Mouse (Mus musculus) CH12.LX (cell line): ENCODE data around the gene Defa35. TPM values are rescaled to one million over a fixed set of nuclear protein-coding genes. Genes with fewer than 3 reads are reported as not detected.
"Not testable (repeated sequence)": the region's sequence is repeated elsewhere in the genome, so short reads cannot be mapped to it uniquely, and the experiment has no call there.

ENCODE experiments used
- DNase-seq: peaks from one replicate; pipeline ENCODE4 v3.0.0-alpha.2; 2013; ENCODE audit errors: extremely low read depth
- H3K27ac ChIP-seq: 2 replicates; pipeline ENCODE4 v1.5.1; 2012; ENCODE audit warnings: low read depth, mild to moderate bottlenecking, control low read depth, moderate library complexity; ENCODE audit not compliant: insufficient read depth
- H3K27me3 ChIP-seq: replicated peaks from 2 replicates; pipeline ENCODE3; 2012; ENCODE audit warnings: inconsistent platforms
- H3K36me3 ChIP-seq, 2 experiments: replicated peaks in 1 of 2; 2 replicates each; pipeline versions ENCODE3 to v1.6.1; 2012; ENCODE audit warnings: inconsistent platforms in 1 of 2, low read length in 1 of 2, mild to moderate bottlenecking in 1 of 2, mixed read lengths in 1 of 2, moderate library complexity in 1 of 2; ENCODE audit not compliant: control insufficient read depth in 1 of 2, insufficient read depth in 1 of 2
- H3K4me1 ChIP-seq, 2 experiments: 2 replicates each; pipeline ENCODE4 v1.6.1; 2012; ENCODE audit warnings: inconsistent platforms in 1 of 2, moderate library complexity in 1 of 2; ENCODE audit not compliant: insufficient read depth in 2 of 2, control insufficient read depth in 1 of 2
- H3K4me2 ChIP-seq: 2 replicates; pipeline ENCODE4 v1.6.1; 2012; ENCODE audit warnings: low read depth, mild to moderate bottlenecking, control low read depth; ENCODE audit not compliant: poor library complexity, insufficient read depth, severe bottlenecking
- H3K4me3 ChIP-seq, 3 experiments: fragments of 150-350 bp in 1 of 3; sonication (generic) in 1 of 3; replicated peaks in 1 of 3; 2 replicates each; pipeline versions ENCODE3 to v1.5.1; 2011 to 2012; ENCODE audit warnings: low read depth in 2 of 3, low read length in 2 of 3, mild to moderate bottlenecking in 2 of 3, moderate library complexity in 2 of 3, control low read depth in 1 of 3, improper control_type of control experiment in 1 of 3, inconsistent platforms in 1 of 3, mixed read lengths in 1 of 3; ENCODE audit not compliant: poor library complexity in 1 of 3
- H3K79me2 ChIP-seq: replicated peaks from 2 replicates; pipeline ENCODE4 v1.6.1; 2012; ENCODE audit warnings: mild to moderate bottlenecking, moderate library complexity; ENCODE audit not compliant: control insufficient read depth, poor library complexity, insufficient read depth, severe bottlenecking; ENCODE audit errors: extremely low read depth
- H3K9ac ChIP-seq: 2 replicates; pipeline ENCODE4 v1.6.1; 2012; ENCODE audit warnings: low read depth, mild to moderate bottlenecking, control low read depth, moderate library complexity; ENCODE audit not compliant: insufficient read depth
- H3K9me3 ChIP-seq: replicated peaks from 2 replicates; pipeline ENCODE3; 2012; ENCODE audit warnings: low read length, inconsistent platforms, mixed read lengths
- dilution Hi-C: fragments of 300-500 bp; cut with MboI; formaldehyde crosslinking; loops from 2 replicates; pipeline ENCODE4 v1.14.3; 2020; ENCODE audit warnings: low sequenced_read_pairs; ENCODE audit not compliant: extremely low pct_unique_long_range_greater_than_20kb, extremely low pct_ligation_motif_present
- in situ Hi-C: fragments of 300-500 bp; cut with MboI; formaldehyde crosslinking; loops from 3 replicates; pipeline ENCODE4 v1.14.3; 2019; ENCODE audit warnings: low sequenced_read_pairs, low pct_ligation_motif_present, low pct_unique_long_range_greater_than_20kb, mixed read lengths
- polyA plus RNA-seq: library from polyadenylated mRNA; unstranded; fragments of >175 nt; gene quantifications from 2 replicates; pipeline ENCODE4 v1.2.1, GENCODE M21; 2012; ENCODE audit warnings: low read depth; ENCODE audit not compliant: insufficient read length
- total RNA-seq, 2 experiments: library from RNA; depleted of rRNA; stranded (reverse); fragments of 300-350 nt in 1 of 2; fragments of >200 nt in 1 of 2; gene quantifications; 2 replicates each; pipeline ENCODE4 v1.2.3; 2012 to 2014

Gene Defa35
- not detected in 2 replicates for total RNA-seq (2012; rRNA removed)
- total RNA-seq (2014; rRNA removed): not detected in 2 replicates
- polyA plus RNA-seq: not detected in 2 replicates

GRCm38 (mm10) chr8:21064738-21065137, at the start of gene Defa35:
Defa35 (plus strand) TSS chr8:21065038.
- DNase-seq, H3K79me2 ChIP-seq, H3K36me3 ChIP-seq, H3K27me3 ChIP-seq, dilution Hi-C loops, H3K4me1 ChIP-seq, H3K4me2 ChIP-seq, H3K27ac ChIP-seq, H3K9me3 ChIP-seq, in situ Hi-C loops, H3K9ac ChIP-seq, H3K4me3 ChIP-seq: not testable (repeated sequence)

- H3K4me3 ChIP-seq, in situ Hi-C loops, H3K27ac ChIP-seq, H3K9me3 ChIP-seq, H3K4me1 ChIP-seq, H3K27me3 ChIP-seq, H3K9ac ChIP-seq, dilution Hi-C loops, H3K79me2 ChIP-seq, DNase-seq, H3K4me2 ChIP-seq, H3K36me3 ChIP-seq: not testable (repeated sequence)
Measured at GRCm38 (mm10) chr8:21025245-21025644, 39.6 kb upstream of the Defa35 start, which contains the start of gene Defa21. Defa21 (plus strand) TSS chr8:21025545.

GRCm38 (mm10) chr8:21054747-21055146, 10.1 kb upstream of the Defa35 start, which contains the start of gene Defa23:
Defa23 (plus strand) TSS chr8:21055047.
- H3K36me3 ChIP-seq, H3K27ac ChIP-seq, dilution Hi-C loops, H3K4me3 ChIP-seq, H3K4me2 ChIP-seq, H3K9ac ChIP-seq, H3K79me2 ChIP-seq, DNase-seq, H3K4me1 ChIP-seq, H3K27me3 ChIP-seq, in situ Hi-C loops, H3K9me3 ChIP-seq: not testable (repeated sequence)

- in situ Hi-C loops, H3K79me2 ChIP-seq, H3K4me2 ChIP-seq, H3K4me3 ChIP-seq, dilution Hi-C loops, H3K4me1 ChIP-seq, DNase-seq, H3K27ac ChIP-seq, H3K9ac ChIP-seq, H3K9me3 ChIP-seq, H3K27me3 ChIP-seq, H3K36me3 ChIP-seq: not testable (repeated sequence)
Measured at GRCm38 (mm10) chr8:21084142-21084541, 19.3 kb downstream of the Defa35 start, which contains the start of gene Defa25. Defa25 (plus strand) TSS chr8:21084442.
